Mouse (Mus musculus) kidney, postnatal 4 days (tissue): ENCODE measurements around the gene Mterf1b.
"Not testable (repeated sequence)": the region's sequence is repeated elsewhere in the genome, so short reads cannot be mapped to it uniquely, and the experiment has no call there.

Experiments used
- DNase-seq, 2 experiments: peaks; one replicate each; pipeline ENCODE4 v3.0.0; 2021; ENCODE audit warnings: mixed read lengths in 2 of 2

The Mterf1b gene

GRCm38 (mm10) chr5:4191671-4192480 lies at the start of gene Mterf1b:
Gene Mterf1b, plus strand, starts transcription at chr5:4192367.
- peak in 1 of 2 experiments; percentile 3 for DNase-seq

DNA sequence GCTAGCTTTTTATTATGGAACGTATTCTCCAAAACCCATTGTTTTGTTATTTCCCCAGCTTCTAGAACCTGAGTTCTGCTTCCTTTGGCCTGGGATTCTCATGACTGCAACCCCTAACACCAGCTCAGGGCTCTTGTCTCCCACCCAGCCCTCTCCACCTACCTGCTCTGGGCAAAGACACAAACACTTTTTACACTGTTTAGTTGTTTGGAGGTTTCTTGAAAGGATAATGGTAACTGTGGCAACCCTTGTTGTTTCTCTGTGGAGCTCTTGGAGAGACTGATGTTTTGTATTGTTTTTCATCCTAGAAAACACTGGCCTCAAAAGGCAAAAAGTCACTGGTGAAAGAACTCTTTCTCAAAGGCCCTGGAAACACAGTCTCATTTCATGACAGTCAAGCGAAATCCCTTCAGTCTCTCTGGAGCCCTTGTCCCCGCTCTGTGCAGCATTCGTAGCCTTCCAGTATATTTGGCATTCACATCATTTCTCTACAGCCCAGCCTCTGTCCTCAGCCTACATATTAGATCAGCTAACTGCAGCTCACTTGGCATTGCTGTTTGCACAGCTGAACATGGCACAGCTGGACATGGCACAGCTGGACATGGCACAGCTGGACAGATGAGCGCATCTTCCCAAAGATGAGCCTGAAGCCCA lies 32.6 kb upstream of the Mterf1b start:
- DNase-seq: not testable (repeated sequence)

- DNase-seq: no peak
These were observed 30.6 kb upstream of the Mterf1b start for GRCm38 (mm10) chr5:4161554-4161953.

DNA sequence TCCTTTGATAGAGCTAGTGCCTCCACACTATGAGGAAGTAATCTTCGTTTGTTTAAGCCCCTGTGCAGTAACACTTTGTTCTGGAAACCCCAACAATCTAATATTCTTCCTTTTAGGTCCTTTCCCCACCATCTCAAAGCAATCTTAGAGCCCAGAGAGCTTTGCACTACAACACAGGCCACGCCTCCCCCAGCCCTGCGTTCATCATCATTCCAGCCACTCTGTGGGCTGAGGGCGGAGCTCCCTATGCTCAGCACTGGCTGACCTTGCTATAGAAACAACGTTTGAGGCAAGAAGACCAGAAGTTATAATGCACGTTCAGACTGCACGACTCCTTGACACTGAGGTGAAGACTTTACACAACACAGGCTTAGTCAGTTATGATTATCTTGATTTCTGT lies 29.7 kb upstream of the Mterf1b start:
- DNase-seq: no peak

DNA sequence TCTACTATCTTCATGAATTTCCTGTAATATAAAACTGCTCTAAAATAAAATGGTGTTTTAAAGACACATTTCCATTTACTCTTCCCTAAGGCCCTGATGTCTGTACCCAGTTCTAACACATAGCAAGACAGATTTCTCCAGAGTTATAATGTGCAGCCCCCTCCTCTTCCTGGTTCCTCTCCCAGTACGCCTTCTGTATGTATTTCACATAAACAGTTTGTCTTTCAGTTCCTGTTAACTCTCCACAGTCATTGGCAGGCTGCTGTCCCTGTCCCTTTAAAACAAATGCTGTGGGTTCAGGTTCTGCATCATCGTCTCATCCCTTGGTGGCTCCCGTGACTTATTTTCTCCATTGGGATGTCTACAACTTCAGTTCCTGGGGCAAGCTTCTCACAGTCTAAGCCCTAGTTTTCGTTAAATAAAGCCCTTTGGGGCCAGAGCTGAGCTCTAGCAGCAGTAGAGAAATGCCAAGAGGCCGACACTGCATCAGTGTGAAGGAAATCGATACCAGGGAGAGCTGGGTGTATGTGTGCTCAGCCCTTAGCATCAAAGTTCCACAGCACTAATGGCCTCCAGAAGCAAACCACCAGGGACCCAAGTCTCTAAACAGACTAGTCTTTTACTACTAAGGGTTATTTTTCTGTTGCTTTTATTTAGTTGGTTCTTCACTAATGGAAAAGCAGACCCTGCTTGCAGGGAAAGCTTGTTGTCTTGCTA lies 24.2 kb upstream of the Mterf1b start:
- not testable (repeated sequence) for DNase-seq

- not testable (repeated sequence) for DNase-seq
These were observed 23.6 kb upstream of the Mterf1b start for GRCm38 (mm10) chr5:4168530-4168926.

DNA sequence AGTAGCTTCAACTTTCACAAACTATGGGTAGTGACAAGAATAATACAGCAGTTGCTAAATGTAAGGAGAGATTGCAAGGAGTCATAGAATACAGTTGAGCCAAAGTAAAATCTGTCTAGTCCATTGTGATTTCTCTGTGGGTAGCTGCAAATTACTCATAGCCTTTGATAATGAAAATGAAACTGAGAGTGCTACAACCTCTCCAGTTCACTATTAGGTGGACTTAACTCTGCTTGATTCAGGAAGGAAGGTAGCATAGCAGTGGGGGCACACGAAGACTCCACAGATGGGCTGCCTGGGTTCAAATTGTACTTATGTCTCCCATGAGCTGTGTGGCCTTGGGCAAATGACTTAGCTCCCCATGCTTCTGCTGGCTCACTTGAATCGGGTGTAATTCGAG lies 15.7 kb upstream of the Mterf1b start:
- not testable (repeated sequence) for DNase-seq

GRCm38 (mm10) chr5:4179364-4179763 lies 12.8 kb upstream of the Mterf1b start:
- DNase-seq: no peak

DNA sequence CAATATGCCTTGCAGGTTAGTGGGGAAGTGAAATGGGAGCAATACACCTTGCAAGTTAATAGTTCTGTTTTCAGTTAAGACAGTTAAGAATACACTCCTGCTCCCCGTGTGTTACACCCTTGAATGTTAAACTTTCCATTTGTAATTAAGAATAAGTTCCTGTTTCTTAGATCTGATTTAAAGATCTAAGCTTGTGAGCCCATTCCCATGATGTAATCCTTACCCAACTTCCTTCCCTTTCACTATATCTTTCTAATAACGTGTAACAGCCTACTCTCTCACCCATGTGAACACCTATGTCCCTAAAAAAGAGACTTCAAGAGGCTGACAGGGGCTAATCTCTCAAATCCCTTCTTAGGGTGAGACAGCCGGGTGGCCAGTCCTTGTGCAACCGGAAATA lies 5.4 kb upstream of the Mterf1b start:
- no peak for DNase-seq

- not testable (repeated sequence) for DNase-seq
These were observed 497 bp downstream of the Mterf1b start for GRCm38 (mm10) chr5:4192481-4193246.

- DNase-seq: no peak
These were observed 1.1 kb downstream of the Mterf1b start for GRCm38 (mm10) chr5:4193247-4193628.

DNA sequence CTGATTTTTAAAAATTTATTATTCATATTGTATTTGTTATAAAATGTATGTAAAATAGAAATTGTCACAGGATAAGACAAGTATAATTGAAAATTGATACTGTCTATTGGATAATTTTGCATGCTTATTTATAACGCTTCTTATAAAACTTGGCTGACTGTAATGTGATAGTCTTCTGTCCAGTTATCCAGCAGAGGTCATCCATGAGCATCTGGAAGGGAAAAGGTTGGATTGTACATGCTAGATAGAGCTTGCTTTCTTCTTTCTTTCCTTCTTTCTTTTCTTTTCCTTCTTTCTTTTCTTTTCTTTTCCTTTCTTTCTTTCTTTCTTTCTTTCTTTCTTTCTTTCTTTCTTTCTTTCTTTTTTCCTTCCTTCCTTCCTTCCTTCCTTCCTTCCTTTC lies 2.0 kb downstream of the Mterf1b start:
- DNase-seq: no peak

DNA sequence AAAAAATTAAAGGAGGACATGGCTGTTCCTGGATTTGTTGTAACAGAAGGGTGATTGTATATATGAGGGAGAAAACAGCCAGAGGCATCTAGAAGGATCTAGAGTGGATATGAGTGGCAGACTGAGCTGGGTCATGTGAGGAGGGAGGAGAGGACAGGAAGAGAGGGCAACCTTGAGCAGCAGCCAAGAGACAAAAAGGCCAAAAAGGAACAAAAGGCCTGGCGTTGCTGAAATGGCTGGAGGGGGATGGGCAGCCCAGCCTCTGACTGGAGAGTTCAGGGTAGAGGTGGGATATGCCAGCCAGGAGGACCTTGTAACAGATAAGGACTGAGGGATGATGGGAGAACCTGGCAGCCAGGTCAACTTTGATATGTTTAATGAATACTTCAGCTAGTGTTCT lies 2.9 kb downstream of the Mterf1b start:
- DNase-seq: no peak

DNA sequence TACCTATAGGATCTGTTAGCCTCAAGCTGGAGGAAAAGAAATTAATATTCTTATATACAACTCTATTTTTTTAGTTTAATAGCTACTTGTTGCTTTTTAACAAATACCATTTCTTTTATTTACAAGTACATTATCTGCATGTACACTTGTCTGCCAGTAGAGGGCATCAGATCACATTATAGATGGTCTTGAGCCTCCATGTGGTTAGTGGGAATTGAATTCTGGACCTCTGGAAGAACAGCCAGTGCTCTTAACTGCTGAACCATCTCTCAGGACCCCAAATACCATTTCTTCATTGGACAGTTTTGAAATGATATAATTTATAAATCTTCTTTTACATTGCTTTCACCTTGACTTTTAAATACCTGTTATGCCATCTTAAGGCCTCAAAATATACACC lies 9.2 kb downstream of the Mterf1b start:
- no peak for DNase-seq

- not testable (repeated sequence) for DNase-seq
These were observed 10.2 kb downstream of the Mterf1b start for GRCm38 (mm10) chr5:4202276-4202810.

GRCm38 (mm10) chr5:4210082-4210481 lies 17.9 kb downstream of the Mterf1b start:
- DNase-seq: not testable (repeated sequence)

DNA sequence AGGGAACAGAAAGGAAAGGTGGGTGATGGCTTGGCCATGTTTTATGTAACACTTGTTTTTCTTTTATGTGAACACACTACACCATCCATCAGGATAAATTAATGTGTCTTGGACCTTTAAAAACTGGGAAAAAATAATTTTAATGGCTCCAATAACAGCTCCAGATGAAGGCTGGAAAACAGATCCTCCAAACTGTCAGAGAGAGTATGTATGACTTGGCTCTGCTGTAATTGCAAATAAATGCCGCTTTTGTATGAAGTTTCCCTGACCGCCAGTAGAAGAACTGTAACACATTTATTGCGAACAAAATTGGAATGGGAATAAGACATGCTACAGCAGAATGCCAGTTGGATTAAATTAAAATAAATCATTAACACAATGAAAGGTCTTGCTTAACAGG lies 29.1 kb downstream of the Mterf1b start:
- DNase-seq: no peak

GRCm38 (mm10) chr5:4221981-4222623 lies 29.9 kb downstream of the Mterf1b start:
- DNase-seq: no peak

DNA sequence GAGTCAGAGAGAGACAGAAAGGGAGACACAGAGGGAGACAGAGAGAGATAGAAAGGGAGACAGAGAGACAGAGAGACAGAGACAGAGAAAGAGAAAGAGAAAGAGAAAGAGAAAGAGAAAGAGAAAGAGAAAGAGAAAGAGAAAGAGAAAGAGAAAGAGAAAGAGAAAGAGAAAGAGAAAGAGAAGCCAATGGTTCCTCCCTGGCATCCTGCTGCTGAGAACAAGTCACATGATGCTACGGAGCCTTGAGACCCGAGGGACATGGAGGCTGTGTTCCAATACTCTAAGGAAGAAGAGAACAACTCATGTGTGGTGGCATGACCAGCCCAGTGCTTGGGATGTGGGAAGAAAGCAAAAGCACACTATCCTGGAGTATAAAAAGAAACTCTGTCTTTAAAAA lies 40.0 kb downstream of the Mterf1b start:
- no peak for DNase-seq

DNA sequence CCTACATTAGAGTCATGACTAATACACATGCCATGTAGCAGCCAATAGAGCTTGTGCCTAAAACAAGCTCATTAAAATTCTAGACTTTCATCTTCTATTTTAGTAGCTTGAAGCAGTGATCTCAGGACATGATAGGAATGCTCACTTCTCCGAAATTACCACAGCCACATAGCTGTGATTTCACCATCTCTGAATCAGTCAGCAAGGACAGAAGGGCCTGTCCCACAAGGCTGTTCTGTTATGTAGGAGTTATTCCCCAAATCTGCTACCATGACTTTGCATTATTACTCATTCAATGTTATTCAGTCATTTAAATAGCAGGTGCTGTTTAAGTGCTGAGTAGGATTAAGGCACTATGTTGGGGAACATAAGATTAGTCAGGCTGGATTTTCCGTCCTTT lies 42.3 kb downstream of the Mterf1b start:
- DNase-seq: no peak

GRCm38 (mm10) chr5:4240120-4240519 lies 48.0 kb downstream of the Mterf1b start:
- peak; percentile 9 to 25 for DNase-seq

- no peak for DNase-seq
These were observed 52.8 kb downstream of the Mterf1b start for GRCm38 (mm10) chr5:4245004-4245403.
